Mouse (Mus musculus) neural tube, embryonic 15.5 days (tissue): ENCODE results near the gene P2rx5. TPM values are rescaled to one million over a fixed set of nuclear protein-coding genes. Genes with fewer than 3 reads are reported as not detected.

Source experiments
- ATAC-seq: fragments of 200-750 bp; cut with Nextera tagmentation; 2 replicates; pipeline ENCODE4 v1.8.0; 2017; ENCODE audit warnings: mild to moderate bottlenecking, moderate TSS enrichment, moderate library complexity; ENCODE audit not compliant: low FRiP score
- H3K27ac ChIP-seq: fragments of 300-500 bp; sonication (generic); replicated peaks from 2 replicates; pipeline ENCODE4 v1.5.1; 2015; ENCODE audit warnings: mild to moderate bottlenecking, inconsistent platforms
- H3K27me3 ChIP-seq: fragments of 300-500 bp; sonication (generic); replicated peaks from 2 replicates; pipeline ENCODE4 v1.6.1; 2015; ENCODE audit warnings: inconsistent platforms
- H3K36me3 ChIP-seq: fragments of 300-500 bp; sonication (generic); 2 replicates; pipeline ENCODE4 v1.6.1; 2015; ENCODE audit warnings: inconsistent platforms
- H3K4me1 ChIP-seq: fragments of 300-500 bp; sonication (generic); 2 replicates; pipeline ENCODE4 v1.6.1; 2015; ENCODE audit warnings: inconsistent platforms
- H3K4me2 ChIP-seq: fragments of 300-500 bp; sonication (generic); 2 replicates; pipeline ENCODE4 v1.6.1; 2015; ENCODE audit warnings: inconsistent platforms, mild to moderate bottlenecking, moderate library complexity
- H3K4me3 ChIP-seq: fragments of 300-500 bp; sonication (generic); replicated peaks from 2 replicates; pipeline ENCODE4 v1.5.1; 2015; ENCODE audit warnings: mild to moderate bottlenecking, inconsistent platforms
- H3K9ac ChIP-seq: fragments of 300-500 bp; sonication (generic); replicated peaks from 2 replicates; pipeline ENCODE4 v1.6.1; 2015; ENCODE audit warnings: mild to moderate bottlenecking, inconsistent platforms
- H3K9me3 ChIP-seq: fragments of 300-500 bp; sonication (generic); replicated peaks from 2 replicates; pipeline ENCODE4 v1.6.1; 2016; ENCODE audit warnings: inconsistent platforms
- WGBS: fragments of 180-500 bp; shearing (Covaris S2); methylation state at CpG from one replicate; pipeline ENCODE4 v1.1.7; 2015; ENCODE audit warnings: mixed read lengths; 5-methylcytosine and 5-hydroxymethylcytosine counted together
- polyA plus RNA-seq: library from polyadenylated mRNA; unstranded; fragments of >200 nt; fragmentation: Nextera tagmentation; extraction: Ambion mirVana; gene quantifications from 2 replicates; pipeline ENCODE4 v1.2.1, GENCODE M21; 2015

P2rx5 gene
- 0.72 and 0.84 TPM in 2 replicates for polyA plus RNA-seq

DNA sequence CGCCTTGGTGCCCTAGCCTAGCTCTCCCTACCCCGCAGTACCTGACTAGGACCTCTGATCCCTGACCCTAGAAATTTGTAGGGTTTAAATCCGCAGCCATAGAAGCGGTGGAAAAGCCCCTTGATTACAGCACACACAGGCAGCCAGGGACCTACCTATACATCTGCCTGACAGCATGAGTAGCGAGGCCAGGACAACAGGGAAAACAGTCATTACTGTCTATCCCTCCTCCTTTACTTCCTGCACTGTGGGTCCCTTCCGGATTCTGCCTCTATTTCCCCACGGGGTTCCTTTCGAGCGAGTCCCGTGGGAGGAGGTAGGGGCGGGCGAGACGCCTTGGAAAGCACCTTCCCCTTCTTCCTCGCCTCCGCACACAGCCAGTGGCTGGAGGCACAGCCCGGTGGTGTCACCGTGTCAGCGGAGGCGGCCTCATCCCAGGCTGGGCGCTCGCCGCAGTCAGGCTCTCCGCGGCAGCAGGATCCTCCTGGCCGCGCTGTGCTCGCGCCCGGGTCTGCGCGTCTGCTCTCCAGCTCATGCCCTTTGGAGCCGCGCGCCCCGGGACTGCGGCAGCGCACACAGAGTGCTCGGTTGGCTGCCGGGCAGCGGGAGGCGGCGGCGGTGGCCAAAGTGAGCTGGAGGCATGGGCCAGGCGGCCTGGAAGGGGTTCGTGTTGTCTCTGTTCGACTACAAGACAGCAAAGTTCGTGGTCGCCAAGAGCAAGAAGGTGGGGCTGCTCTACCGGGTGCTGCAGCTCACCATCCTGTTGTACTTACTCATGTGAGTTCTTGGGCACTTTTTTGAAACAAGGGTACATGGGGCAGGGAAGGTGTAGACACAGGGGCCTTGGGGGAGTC, at the start of gene P2rx5:
TSS of gene P2rx5 (plus strand) at position 465 of the 854 bp plus-strand sequence.
- Histone ChIP-seq H3K9me3 (no peaks in the 10 kb centered on the region), H3K4me1 (peaks cover 14% of the 10 kb centered on the region), H3K4me3 (peak within 1 kb of the TSS; percentile 45), H3K9ac (peak within 1 kb of the TSS; percentile 37), H3K27ac (no peak within 1 kb of the TSS), H3K27me3 (peaks cover 19% of the 10 kb centered on the region), H3K4me2 (peak within 1 kb of the TSS; percentile 83), H3K36me3 (no peaks in the 10 kb centered on the region)
- peak; percentile 76 for ATAC-seq
- 3% methylated on average over 49 of the region's 49 CpGs for WGBS

DNA sequence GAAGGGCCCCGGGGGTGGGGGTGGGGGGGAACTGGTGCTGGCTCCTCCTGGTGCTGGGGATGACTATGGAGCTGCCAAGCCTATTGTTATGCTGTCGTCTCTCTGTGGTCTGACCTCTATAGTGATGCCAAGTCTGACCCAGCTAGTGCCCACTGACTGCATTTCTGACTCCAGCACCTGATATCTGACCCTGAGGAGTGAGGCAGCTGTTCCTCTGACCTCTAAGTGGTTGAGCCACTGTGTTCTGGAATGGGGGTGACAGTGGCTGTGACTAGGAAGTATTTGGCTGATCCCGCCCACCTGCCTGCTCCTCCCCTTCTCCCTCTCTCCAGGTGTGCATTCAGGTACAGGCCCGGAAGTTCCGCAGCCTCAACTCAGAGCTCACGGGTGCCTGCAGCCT, 48.8 kb upstream of the P2rx5 start:
- Histone ChIP-seq H3K4me2 (no peak overlapping the region), H3K4me3 (no peak overlapping the region)
- WGBS, result 74% methylated on average over 6 of the region's 6 CpGs

DNA sequence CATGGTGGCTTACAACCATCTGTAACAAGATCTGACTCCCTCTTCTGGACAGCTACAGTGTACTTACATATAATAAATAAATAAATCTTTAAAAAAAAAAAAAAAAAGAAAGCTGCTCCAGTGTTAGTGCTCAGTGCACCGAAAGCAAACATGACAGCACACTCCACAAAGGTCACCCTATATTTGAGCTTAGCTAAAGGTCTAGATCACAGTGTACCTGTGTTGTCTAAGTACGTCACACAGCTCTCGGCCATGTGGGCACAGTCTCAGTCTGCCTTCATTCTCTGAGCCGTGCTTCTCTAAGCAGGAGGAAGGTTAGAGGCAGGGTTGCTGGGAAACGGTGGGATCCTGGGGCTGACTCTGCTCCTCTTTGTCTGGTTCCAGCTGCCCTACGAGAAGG, 33.7 kb upstream of the P2rx5 start:
- ATAC-seq, result no peak
- Histone ChIP-seq H3K27ac (no peak overlapping the region), H3K9ac (no peak overlapping the region), H3K9me3 (no peaks in the 10 kb centered on the region), H3K4me1 (no peaks in the 10 kb centered on the region), H3K4me3 (no peak overlapping the region), H3K4me2 (no peak overlapping the region), H3K27me3 (no peaks in the 10 kb centered on the region), H3K36me3 (no peaks in the 10 kb centered on the region)
- WGBS, result 89% methylated on average over 6 of the region's 6 CpGs

More for the DNA sequence above, 48.8 kb upstream of the P2rx5 start:
- Histone ChIP-seq H3K27me3 (no peaks in the 10 kb centered on the region), H3K27ac (no peak overlapping the region), H3K4me1 (no peaks in the 10 kb centered on the region), H3K36me3 (no peaks in the 10 kb centered on the region), H3K9me3 (no peaks in the 10 kb centered on the region), H3K9ac (no peak overlapping the region)
- ATAC-seq, result no peak

- no peaks in the 10 kb centered on the region for H3K27me3 ChIP-seq
- H3K9ac ChIP-seq, result no peak overlapping the region
- H3K4me2 ChIP-seq, result no peak overlapping the region
- H3K27ac ChIP-seq, result no peak overlapping the region
- no peaks in the 10 kb centered on the region for H3K9me3 ChIP-seq
- H3K4me1 ChIP-seq, result no peaks in the 10 kb centered on the region
- H3K4me3 ChIP-seq, result no peak overlapping the region
- no peaks in the 10 kb centered on the region for H3K36me3 ChIP-seq
- no peak for ATAC-seq
- WGBS, result 85% methylated on average over 7 of the region's 7 CpGs
These were observed 29.2 kb upstream of the P2rx5 start for GRCm38 (mm10) chr11:73131020-73131419.

- ATAC-seq, result no peak
- no peak overlapping the region for H3K4me3 ChIP-seq
These were observed 27.2 kb upstream of the P2rx5 start for GRCm38 (mm10) chr11:73132999-73133398.

GRCm38 (mm10) chr11:73134222-73134621, 26.0 kb upstream of the P2rx5 start:
- Histone ChIP-seq H3K4me3 (no peak overlapping the region), H3K4me1 (peaks cover 10% of the 10 kb centered on the region), H3K9me3 (no peaks in the 10 kb centered on the region), H3K4me2 (no peak overlapping the region), H3K27ac (no peak overlapping the region), H3K36me3 (no peaks in the 10 kb centered on the region), H3K27me3 (no peaks in the 10 kb centered on the region), H3K9ac (0 out of 2 replicates have a peak overlapping the region, but pooled peaks have one; percentile 20)
- no peak for ATAC-seq
- 97% methylated on average over 5 of the region's 5 CpGs for WGBS

More at GRCm38 (mm10) chr11:73132999-73133398, 27.2 kb upstream of the P2rx5 start:
- H3K9ac ChIP-seq, result no peak overlapping the region
- 94% methylated on average over 6 of the region's 6 CpGs for WGBS
- no peak overlapping the region for H3K4me2 ChIP-seq
- H3K36me3 ChIP-seq, result no peaks in the 10 kb centered on the region
- H3K9me3 ChIP-seq, result no peaks in the 10 kb centered on the region
- H3K4me1 ChIP-seq, result peaks cover 6% of the 10 kb centered on the region
- H3K27me3 ChIP-seq, result no peaks in the 10 kb centered on the region
- no peak overlapping the region for H3K27ac ChIP-seq

DNA sequence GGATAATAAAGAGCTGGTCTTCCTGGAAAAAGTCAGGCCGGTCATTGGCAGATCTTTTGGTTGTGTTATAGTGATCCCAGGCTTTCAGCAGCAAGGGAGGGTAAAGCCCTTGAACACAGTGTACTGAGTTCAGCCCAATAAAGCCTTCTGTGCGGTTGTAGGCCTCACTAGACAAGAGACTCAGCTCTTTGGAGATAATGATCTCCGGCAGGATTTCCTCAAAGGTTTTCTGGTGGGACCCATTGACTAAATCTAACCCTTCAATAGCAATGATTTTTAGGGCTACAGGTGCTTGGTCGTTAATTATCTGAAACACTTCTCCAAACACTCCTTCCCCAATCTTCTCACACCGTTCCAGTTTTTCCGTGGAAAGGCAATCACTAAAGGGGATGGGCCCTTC, 23.6 kb upstream of the P2rx5 start:
- no peaks in the 10 kb centered on the region for H3K36me3 ChIP-seq
- H3K27ac ChIP-seq, result no peak overlapping the region
- peak overlapping the region; percentile 80 for H3K4me3 ChIP-seq
- 55% methylated on average over 6 of the region's 6 CpGs for WGBS
- H3K4me2 ChIP-seq, result peak overlapping the region; percentile 94
- H3K9me3 ChIP-seq, result no peaks in the 10 kb centered on the region
- no peak for ATAC-seq
- no peaks in the 10 kb centered on the region for H3K27me3 ChIP-seq
- no peak overlapping the region for H3K9ac ChIP-seq
- H3K4me1 ChIP-seq, result peaks cover 10% of the 10 kb centered on the region

GRCm38 (mm10) chr11:73137116-73137515, 23.1 kb upstream of the P2rx5 start:
- Histone ChIP-seq H3K27ac (no peak overlapping the region), H3K27me3 (no peaks in the 10 kb centered on the region), H3K4me3 (peak overlapping the region; percentile 80), H3K36me3 (no peaks in the 10 kb centered on the region), H3K9ac (no peak overlapping the region; the same call in 1 of the 2 replicates), H3K4me1 (peaks cover 10% of the 10 kb centered on the region), H3K4me2 (peak overlapping the region; percentile 94), H3K9me3 (no peaks in the 10 kb centered on the region)
- no peak for ATAC-seq
- 36% methylated on average over 11 of the region's 11 CpGs for WGBS

GRCm38 (mm10) chr11:73137591-73138501, 22.4 kb upstream of the P2rx5 start, which contains the start of gene Haspin:
Haspin (minus strand) TSS chr11:73138294.
- H3K36me3 ChIP-seq, result no peaks in the 10 kb centered on the region
- WGBS, result under 1% methylated on average over 84 of the region's 84 CpGs
- H3K9ac ChIP-seq, result peak within 1 kb of the TSS; percentile 55
- peak; percentile 97 for ATAC-seq
- peaks cover 10% of the 10 kb centered on the region for H3K4me1 ChIP-seq
- no peaks in the 10 kb centered on the region for H3K9me3 ChIP-seq
- H3K27ac ChIP-seq, result no peak within 1 kb of the TSS
- H3K4me2 ChIP-seq, result peak within 1 kb of the TSS; percentile 94
- peak within 1 kb of the TSS; percentile 80 for H3K4me3 ChIP-seq
- no peaks in the 10 kb centered on the region for H3K27me3 ChIP-seq

- H3K4me3 ChIP-seq, result no peak overlapping the region
- no peak overlapping the region for H3K9ac ChIP-seq
- no peaks in the 10 kb centered on the region for H3K27me3 ChIP-seq
- no peaks in the 10 kb centered on the region for H3K9me3 ChIP-seq
- WGBS, result 69% methylated on average over 1 of the region's 1 CpGs
- no peak for ATAC-seq
- H3K4me1 ChIP-seq, result no peaks in the 10 kb centered on the region
- H3K4me2 ChIP-seq, result no peak overlapping the region
- no peak overlapping the region for H3K27ac ChIP-seq
- no peaks in the 10 kb centered on the region for H3K36me3 ChIP-seq
These were observed 15.9 kb upstream of the P2rx5 start for GRCm38 (mm10) chr11:73144261-73144681.
